ENCODE assay signal across 1 mouse cellular context in genomic region chr6:49224923-49225727, GRCm38 (mm10).
A peak's percentile ranks its signal among the peaks of the same experiment; 100 is the strongest.
TF ChIP-seq lines count a peak whose summit lies in the region.

No protein-coding gene starts in this region.

TF ChIP-seq in C2C12, 6 proteins besides CTCF, POLR2A, EP300 and RAD21:
- peak; percentile 28 for TF ChIP-seq MYOD1 (IDR thresholded peaks at IDR 0.05; ENCODE audit: control insufficient read depth, insufficient read length, low read depth)
- TF ChIP-seq FOSL1 (IDR thresholded peaks at IDR 0.05; ENCODE audit: insufficient read depth, low read length, poor library complexity, severe bottlenecking): no peak
